Mouse (Mus musculus) neural tube, embryonic 15.5 days (tissue): ENCODE measurements around the gene Kmt5a. TPM values are rescaled to one million over a fixed set of nuclear protein-coding genes. Genes with fewer than 3 reads are reported as not detected.
"Not testable (repeated sequence)": the region's sequence is repeated elsewhere in the genome, so short reads cannot be mapped to it uniquely, and the experiment has no call there.

Source experiments
- ATAC-seq: fragments of 200-750 bp; cut with Nextera tagmentation; 2 replicates; pipeline ENCODE4 v1.8.0; 2017; ENCODE audit warnings: mild to moderate bottlenecking, moderate TSS enrichment, moderate library complexity; ENCODE audit not compliant: low FRiP score
- H3K27ac ChIP-seq: fragments of 300-500 bp; sonication (generic); replicated peaks from 2 replicates; pipeline ENCODE4 v1.5.1; 2015; ENCODE audit warnings: mild to moderate bottlenecking, inconsistent platforms
- H3K27me3 ChIP-seq: fragments of 300-500 bp; sonication (generic); replicated peaks from 2 replicates; pipeline ENCODE4 v1.6.1; 2015; ENCODE audit warnings: inconsistent platforms
- H3K36me3 ChIP-seq: fragments of 300-500 bp; sonication (generic); 2 replicates; pipeline ENCODE4 v1.6.1; 2015; ENCODE audit warnings: inconsistent platforms
- H3K4me1 ChIP-seq: fragments of 300-500 bp; sonication (generic); 2 replicates; pipeline ENCODE4 v1.6.1; 2015; ENCODE audit warnings: inconsistent platforms
- H3K4me2 ChIP-seq: fragments of 300-500 bp; sonication (generic); 2 replicates; pipeline ENCODE4 v1.6.1; 2015; ENCODE audit warnings: inconsistent platforms, mild to moderate bottlenecking, moderate library complexity
- H3K4me3 ChIP-seq: fragments of 300-500 bp; sonication (generic); replicated peaks from 2 replicates; pipeline ENCODE4 v1.5.1; 2015; ENCODE audit warnings: mild to moderate bottlenecking, inconsistent platforms
- H3K9ac ChIP-seq: fragments of 300-500 bp; sonication (generic); replicated peaks from 2 replicates; pipeline ENCODE4 v1.6.1; 2015; ENCODE audit warnings: mild to moderate bottlenecking, inconsistent platforms
- H3K9me3 ChIP-seq: fragments of 300-500 bp; sonication (generic); replicated peaks from 2 replicates; pipeline ENCODE4 v1.6.1; 2016; ENCODE audit warnings: inconsistent platforms
- WGBS: fragments of 180-500 bp; shearing (Covaris S2); methylation state at CpG from one replicate; pipeline ENCODE4 v1.1.7; 2015; ENCODE audit warnings: mixed read lengths; 5-methylcytosine and 5-hydroxymethylcytosine counted together
- polyA plus RNA-seq: library from polyadenylated mRNA; unstranded; fragments of >200 nt; fragmentation: Nextera tagmentation; extraction: Ambion mirVana; gene quantifications from 2 replicates; pipeline ENCODE4 v1.2.1, GENCODE M21; 2015

Kmt5a gene
- polyA plus RNA-seq, 1 experiment from 2014 or later = 30.8 TPM

DNA sequence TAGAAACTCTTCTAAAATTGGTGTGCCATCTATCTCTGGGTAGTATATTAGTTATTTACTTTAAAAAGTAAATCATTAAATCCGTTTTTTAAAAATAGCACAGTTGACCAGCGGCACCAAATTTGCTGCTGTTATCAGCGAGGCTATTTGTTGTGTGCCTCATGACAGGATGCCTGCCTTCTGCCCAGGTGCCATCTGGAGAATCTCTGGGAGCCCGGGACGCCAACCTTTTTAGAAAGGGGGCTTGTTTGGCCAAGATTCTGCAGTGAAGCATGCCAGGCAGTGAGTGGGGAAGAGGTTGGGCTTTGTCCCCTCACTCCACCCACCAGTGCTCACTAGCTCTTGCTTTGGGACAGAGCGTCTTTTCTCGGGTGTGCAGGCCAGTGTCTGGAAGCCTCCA is 10.3 kb downstream of the Kmt5a start:
- H3K4me2 ChIP-seq = no peak overlapping the region
- H3K27me3 ChIP-seq = no peaks in the 10 kb centered on the region
- peaks cover 72% of the 10 kb centered on the region for H3K36me3 ChIP-seq
- no peak for ATAC-seq
- peaks cover 33% of the 10 kb centered on the region for H3K4me1 ChIP-seq
- H3K9ac ChIP-seq = no peak overlapping the region
- no peaks in the 10 kb centered on the region for H3K9me3 ChIP-seq
- H3K27ac ChIP-seq = no peak overlapping the region
- no peak overlapping the region for H3K4me3 ChIP-seq
- 84% methylated on average over 7 of the region's 7 CpGs for WGBS

- no peak overlapping the region for H3K9ac ChIP-seq
- 92% methylated on average over 16 of the region's 16 CpGs for WGBS
- H3K4me3 ChIP-seq = no peak overlapping the region
- no peaks in the 10 kb centered on the region for H3K27me3 ChIP-seq
- no peaks in the 10 kb centered on the region for H3K9me3 ChIP-seq
- no peak for ATAC-seq
- peaks cover 33% of the 10 kb centered on the region for H3K4me1 ChIP-seq
- H3K4me2 ChIP-seq = no peak overlapping the region
- no peak overlapping the region for H3K27ac ChIP-seq
- H3K36me3 ChIP-seq = peaks cover 77% of the 10 kb centered on the region
Observed at GRCm38 (mm10) chr5:124450641-124451340, 11.1 kb downstream of the Kmt5a start.

DNA sequence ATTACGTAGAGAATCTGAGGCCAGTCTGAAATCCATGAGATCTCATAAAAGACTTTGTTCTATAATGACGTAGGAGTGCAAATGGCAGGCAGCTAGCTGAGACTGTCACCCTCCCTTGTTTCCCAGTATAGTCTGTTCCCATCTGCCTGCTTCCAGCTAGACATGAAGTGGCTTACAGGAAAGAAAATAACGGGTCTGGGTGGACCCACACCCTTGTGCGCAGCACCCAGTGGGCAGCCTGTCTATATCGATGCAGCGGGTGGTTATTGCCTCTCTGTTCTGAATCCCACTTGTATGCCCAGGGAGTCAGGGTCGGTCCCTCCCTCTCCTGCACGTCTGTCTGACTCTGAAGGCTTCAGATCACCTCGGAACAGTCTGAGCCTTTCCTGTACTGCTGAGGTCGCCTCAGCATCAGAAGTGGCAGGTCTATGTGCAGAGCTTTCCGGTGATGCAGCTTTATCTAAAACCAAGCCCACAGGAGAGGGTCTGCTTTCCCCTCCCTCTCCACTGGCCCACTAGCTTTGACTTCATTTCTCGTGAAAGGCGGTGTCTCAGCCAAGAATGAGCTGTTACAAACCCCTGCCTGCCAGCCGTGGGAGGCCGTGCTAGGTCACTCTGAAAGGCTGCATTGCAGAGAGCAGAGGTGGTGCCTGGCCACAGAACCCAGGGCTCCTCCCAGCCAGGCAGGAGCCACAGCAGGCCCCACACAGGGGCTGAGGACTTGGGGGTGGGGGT is 12.9 kb downstream of the Kmt5a start:
- H3K4me1 ChIP-seq = peaks cover 15% of the 10 kb centered on the region
- ATAC-seq = no peak
- no peak overlapping the region for H3K9ac ChIP-seq
- H3K27ac ChIP-seq = no peak overlapping the region
- WGBS = 80% methylated on average over 15 of the region's 15 CpGs
- no peak overlapping the region for H3K4me2 ChIP-seq
- H3K27me3 ChIP-seq = no peaks in the 10 kb centered on the region
- H3K9me3 ChIP-seq = no peaks in the 10 kb centered on the region
- peaks cover 89% of the 10 kb centered on the region for H3K36me3 ChIP-seq
- no peak overlapping the region for H3K4me3 ChIP-seq

DNA sequence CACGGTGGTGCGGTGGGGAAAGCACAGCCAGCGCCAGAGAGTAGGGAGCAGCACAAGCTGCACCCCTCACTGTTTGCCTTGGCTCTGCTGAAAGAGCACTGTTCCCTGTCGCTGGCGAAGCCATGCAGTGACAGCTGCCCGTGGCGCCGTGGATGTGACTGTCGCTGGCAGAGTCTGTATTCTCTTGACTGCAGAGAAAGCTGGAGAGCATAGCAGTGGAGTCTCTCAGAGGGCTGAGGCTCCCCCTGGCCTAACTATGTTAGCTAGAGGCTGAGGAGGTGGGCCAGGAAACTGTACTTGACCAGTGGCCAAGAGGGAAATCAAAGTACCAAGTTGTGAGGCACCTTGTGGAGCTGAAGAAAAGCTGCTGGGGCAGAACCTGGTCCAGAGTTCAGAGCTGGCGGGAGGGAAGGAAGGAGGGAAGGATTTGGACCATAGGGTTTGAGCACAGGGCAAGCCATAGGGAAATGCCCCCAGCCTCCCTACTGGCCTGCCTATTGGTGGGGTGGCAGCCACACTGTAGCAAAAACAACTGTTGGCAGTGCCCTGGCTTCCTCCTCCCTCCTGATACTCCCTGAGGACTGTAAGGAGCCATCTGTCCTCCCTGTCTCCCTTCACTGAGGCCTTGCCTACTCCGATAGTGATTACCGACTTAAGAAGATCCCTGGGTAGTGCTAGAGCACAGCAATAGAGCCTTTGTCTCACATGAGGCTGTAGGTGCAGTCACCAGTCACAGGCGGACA is 13.8 kb downstream of the Kmt5a start:
- Histone ChIP-seq H3K4me3 (no peak overlapping the region), H3K27me3 (no peaks in the 10 kb centered on the region), H3K4me2 (no peak overlapping the region), H3K9ac (no peak overlapping the region), H3K36me3 (peaks cover 91% of the 10 kb centered on the region), H3K4me1 (peaks cover 12% of the 10 kb centered on the region), H3K27ac (no peak overlapping the region), H3K9me3 (no peaks in the 10 kb centered on the region)
- no peak for ATAC-seq
- 85% methylated on average over 13 of the region's 13 CpGs for WGBS

- Histone ChIP-seq H3K4me3 (no peak overlapping the region), H3K4me1 (peaks cover 7% of the 10 kb centered on the region), H3K27ac (no peak overlapping the region), H3K27me3 (no peaks in the 10 kb centered on the region), H3K4me2 (no peak overlapping the region), H3K36me3 (peaks cover 91% of the 10 kb centered on the region), H3K9ac (no peak overlapping the region), H3K9me3 (no peaks in the 10 kb centered on the region)
- 85% methylated on average over 1 of the region's 1 CpGs for WGBS
- no peak for ATAC-seq
Observed at GRCm38 (mm10) chr5:124454082-124454419, 14.3 kb downstream of the Kmt5a start.

DNA sequence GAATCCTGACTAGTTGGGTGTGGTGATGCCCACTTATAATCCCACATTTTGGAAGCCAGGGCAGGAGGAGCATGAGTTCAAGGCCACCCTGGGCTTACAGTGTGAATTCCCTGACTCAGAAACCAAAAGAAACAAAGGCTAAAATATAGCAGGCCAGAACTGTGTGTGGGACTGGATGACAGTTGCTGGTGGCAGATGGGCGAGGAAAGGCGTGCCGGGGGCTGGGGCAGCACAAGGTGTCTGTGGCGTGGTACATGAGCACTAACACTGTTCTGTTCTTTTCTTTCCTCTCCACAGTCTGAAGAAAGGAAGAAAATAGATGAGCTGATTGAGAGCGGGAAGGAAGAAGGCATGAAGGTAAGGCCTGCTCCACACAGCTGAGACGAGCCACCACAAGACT is 17.0 kb downstream of the Kmt5a start:
- Histone ChIP-seq H3K36me3 (peaks cover 88% of the 10 kb centered on the region), H3K27me3 (no peaks in the 10 kb centered on the region), H3K4me2 (no peak overlapping the region), H3K4me1 (no peaks in the 10 kb centered on the region), H3K9me3 (no peaks in the 10 kb centered on the region), H3K4me3 (no peak overlapping the region), H3K9ac (no peak overlapping the region), H3K27ac (no peak overlapping the region)
- 97% methylated on average over 6 of the region's 6 CpGs for WGBS
- ATAC-seq = no peak

- ATAC-seq, H3K4me1 ChIP-seq, H3K9me3 ChIP-seq, H3K9ac ChIP-seq, H3K27ac ChIP-seq, H3K4me2 ChIP-seq, H3K27me3 ChIP-seq, H3K4me3 ChIP-seq: not testable (repeated sequence)
- 94% methylated on average over 14 of the region's 14 CpGs for WGBS
- H3K36me3 ChIP-seq = peaks cover 81% of the 10 kb centered on the region
Observed at GRCm38 (mm10) chr5:124460922-124461321, 21.2 kb downstream of the Kmt5a start.

DNA sequence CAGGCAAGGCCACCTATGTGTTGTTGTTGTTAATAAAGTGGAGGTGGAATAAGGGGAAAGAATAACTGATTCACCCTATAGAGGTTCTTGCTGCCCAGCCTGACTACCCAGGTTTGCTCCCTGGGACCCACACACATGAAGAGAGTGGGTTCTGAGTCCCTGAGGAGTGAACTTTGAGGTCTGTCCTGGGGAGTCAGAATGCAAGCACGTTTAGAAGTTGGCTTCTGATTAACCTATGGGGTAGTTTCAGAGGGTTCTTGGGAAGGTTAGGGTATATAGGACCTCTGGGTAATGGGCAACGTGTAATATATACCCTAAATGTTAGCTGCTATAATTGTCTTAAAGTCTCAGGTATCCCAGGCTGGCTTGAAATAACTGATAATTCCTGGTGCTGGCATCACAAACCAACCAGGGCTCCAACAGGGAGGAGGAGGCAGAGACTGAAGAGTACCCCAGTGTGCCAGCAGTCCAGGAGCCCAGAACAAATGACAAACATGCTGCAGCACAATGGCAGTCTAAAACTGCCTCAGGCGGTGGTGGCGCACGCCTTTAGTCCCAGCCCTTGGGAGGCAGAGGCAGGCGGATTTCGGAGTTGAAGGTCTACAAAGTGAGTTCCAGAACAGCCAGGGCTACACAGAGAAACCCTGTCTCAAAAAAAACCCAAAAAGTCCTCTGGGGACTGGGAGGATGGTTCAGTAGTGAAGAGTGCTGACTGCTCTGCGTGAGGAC is 22.7 kb downstream of the Kmt5a start:
- H3K4me1 ChIP-seq = no peaks in the 10 kb centered on the region
- H3K9me3 ChIP-seq = no peaks in the 10 kb centered on the region
- no peak for ATAC-seq
- 84% methylated on average over 8 of the region's 8 CpGs for WGBS
- no peak overlapping the region for H3K27ac ChIP-seq
- no peak overlapping the region for H3K9ac ChIP-seq
- no peak overlapping the region for H3K4me2 ChIP-seq
- peaks cover 80% of the 10 kb centered on the region for H3K36me3 ChIP-seq
- H3K4me3 ChIP-seq = no peak overlapping the region
- H3K27me3 ChIP-seq = no peaks in the 10 kb centered on the region

- no peak overlapping the region for H3K27ac ChIP-seq
- H3K4me2 ChIP-seq = no peak overlapping the region
- H3K4me1 ChIP-seq = no peaks in the 10 kb centered on the region
- 93% methylated on average over 5 of the region's 5 CpGs for WGBS
- no peak overlapping the region for H3K4me3 ChIP-seq
- H3K27me3 ChIP-seq = no peaks in the 10 kb centered on the region
- peaks cover 80% of the 10 kb centered on the region for H3K36me3 ChIP-seq
- ATAC-seq = no peak
- H3K9ac ChIP-seq = no peak overlapping the region
- no peaks in the 10 kb centered on the region for H3K9me3 ChIP-seq
Observed at GRCm38 (mm10) chr5:124463462-124463861, 23.7 kb downstream of the Kmt5a start.

GRCm38 (mm10) chr5:124464905-124465304 is 25.2 kb downstream of the Kmt5a start:
- peaks cover 80% of the 10 kb centered on the region for H3K36me3 ChIP-seq
- no peaks in the 10 kb centered on the region for H3K4me1 ChIP-seq
- no peaks in the 10 kb centered on the region for H3K9me3 ChIP-seq
- H3K4me2 ChIP-seq = no peak overlapping the region
- no peak overlapping the region for H3K4me3 ChIP-seq
- no peak overlapping the region for H3K9ac ChIP-seq
- H3K27ac ChIP-seq = no peak overlapping the region
- no peaks in the 10 kb centered on the region for H3K27me3 ChIP-seq
- ATAC-seq = no peak

GRCm38 (mm10) chr5:124467766-124468165 is 28.0 kb downstream of the Kmt5a start:
- no peak overlapping the region for H3K27ac ChIP-seq
- H3K4me2 ChIP-seq = no peak overlapping the region
- no peaks in the 10 kb centered on the region for H3K27me3 ChIP-seq
- ATAC-seq = no peak
- H3K4me3 ChIP-seq = no peak overlapping the region
- WGBS = 96% methylated on average over 1 of the region's 1 CpGs
- H3K4me1 ChIP-seq = no peaks in the 10 kb centered on the region
- H3K9ac ChIP-seq = no peak overlapping the region
- H3K36me3 ChIP-seq = peaks cover 57% of the 10 kb centered on the region
- H3K9me3 ChIP-seq = no peaks in the 10 kb centered on the region
